In the genomic region with DNA sequence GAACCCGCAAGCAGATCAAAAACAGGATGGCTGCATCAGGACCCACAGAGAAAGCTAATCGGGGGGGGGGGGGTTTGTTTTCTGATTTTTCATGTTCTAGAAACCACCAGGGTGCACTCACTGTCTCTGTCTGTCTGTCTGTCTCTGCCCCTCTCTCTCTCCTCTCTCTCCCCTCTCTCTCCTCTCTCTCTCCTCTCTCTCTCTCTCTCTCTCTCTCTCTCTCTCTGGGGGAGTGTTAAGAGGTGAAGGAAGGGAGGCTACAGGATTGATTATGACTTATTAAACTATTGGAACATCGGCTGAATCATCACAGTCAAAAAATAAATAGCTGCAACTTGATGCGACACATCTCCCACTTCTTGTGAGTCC, we compare ENCODE assay signal across 9 mouse cellular contexts. TPM values are rescaled to one million over a fixed set of nuclear protein-coding genes. Genes with fewer than 3 reads are reported as not detected.
DNase-seq lines count a peak whose midpoint lies in the region; ATAC-seq and TF ChIP-seq lines count a peak whose summit lies in the region.
"Had no signal": no experiment of that assay in that cellular context is flagged by ENCODE, and none has a peak within 500 bp of the region (broad histone marks: within the 10 kb centered on the region; RNA-seq: fewer than 3 reads in every experiment).

No protein-coding gene starts in this region.

- H3K9ac ChIP-seq in heart, embryonic 15.5 days = no peak overlapping the region
- no peak overlapping the region for H3K9ac ChIP-seq in heart, adult 2 months (ENCODE audit: low read depth, low read length)
- H3K9ac ChIP-seq in hindbrain, embryonic 14.5 days = peak overlapping the region; percentile 69; the same call in 1 of the 2 replicates
- peak overlapping the region; percentile 58; the same call in 1 of the 2 replicates for H3K9ac ChIP-seq in midbrain, embryonic 12.5 days (replicated peaks)

- H3K36me3 ChIP-seq in heart, embryonic 15.5 days = no peaks in the 10 kb centered on the region
- H3K36me3 ChIP-seq in heart, adult 2 months (ENCODE audit: control insufficient read depth, insufficient read depth, low read length) = no peaks in the 10 kb centered on the region
- no peaks in the 10 kb centered on the region for H3K36me3 ChIP-seq in hindbrain, embryonic 14.5 days (replicated peaks; ENCODE audit: control insufficient read depth, insufficient read depth)
- H3K36me3 ChIP-seq in midbrain, embryonic 12.5 days = no peaks in the 10 kb centered on the region

- peak overlapping the region; percentile 96 for H3K4me2 ChIP-seq in heart, embryonic 15.5 days
- peak overlapping the region; percentile 77 for H3K4me2 ChIP-seq in hindbrain, embryonic 14.5 days (replicated peaks)
- peak overlapping the region; percentile 89 for H3K4me2 ChIP-seq in midbrain, embryonic 12.5 days (replicated peaks)

- H3K27me3 ChIP-seq in heart, embryonic 15.5 days = peaks cover 47% of the 10 kb centered on the region
- H3K27me3 ChIP-seq in heart, adult 2 months (ENCODE audit: control insufficient read depth, insufficient read depth, low read length) = peaks cover 6% of the 10 kb centered on the region; the same call in 1 of the 2 replicates
- peaks cover 4% of the 10 kb centered on the region; the same call in 1 of the 2 replicates for H3K27me3 ChIP-seq in hindbrain, embryonic 14.5 days (ENCODE audit: control insufficient read depth, insufficient read depth, low read length)
- peaks cover 60% of the 10 kb centered on the region for H3K27me3 ChIP-seq in midbrain, embryonic 12.5 days
- H3K27me3 ChIP-seq: CH12.LX had no signal

- DNase-seq in heart, adult 2 months = no peak
- DNase-seq in hindbrain, embryonic 14.5 days (ENCODE audit: low spot score) = no peak
- no peak for DNase-seq in adrenal gland, adult 18-20 months (ENCODE audit: low spot score in 2 of 2)
- no peak for DNase-seq in cerebellum, adult 8-10 months
- no peak for DNase-seq in gastrocnemius, postnatal 4 days (ENCODE audit: low spot score in 2 of 2)

- H3K27ac ChIP-seq in heart, embryonic 15.5 days = no peak overlapping the region
- no peak overlapping the region for H3K27ac ChIP-seq in heart, adult 2 months
- H3K27ac ChIP-seq in bone marrow macrophage, adult 2 months (ENCODE audit: insufficient read depth, low read depth, low read length) = no peak overlapping the region
- no peak overlapping the region for H3K27ac ChIP-seq in hindbrain, embryonic 14.5 days
- H3K27ac ChIP-seq in midbrain, embryonic 12.5 days (replicated peaks) = no peak overlapping the region

- H3K9me3 ChIP-seq in heart, embryonic 15.5 days (replicated peaks) = no peaks in the 10 kb centered on the region
- H3K9me3 ChIP-seq in hindbrain, embryonic 14.5 days (ENCODE audit: control insufficient read depth, low read length) = no peaks in the 10 kb centered on the region
- H3K9me3 ChIP-seq in midbrain, embryonic 12.5 days = no peaks in the 10 kb centered on the region

- no peak for TF ChIP-seq EP300 in heart, adult 2 months (IDR thresholded peaks at IDR 0.05; ENCODE audit: insufficient read depth, low read depth, low read length)

- H3K4me3 ChIP-seq in heart, embryonic 15.5 days = peak overlapping the region; percentile 53
- no peak overlapping the region for H3K4me3 ChIP-seq in heart, adult 2 months
- H3K4me3 ChIP-seq in bone marrow macrophage, adult 2 months (ENCODE audit: insufficient read depth, low read length) = peak overlapping the region; percentile 49; the same call in 1 of the 2 replicates
- H3K4me3 ChIP-seq in hindbrain, embryonic 14.5 days (replicated peaks; ENCODE audit: low read length) = peak overlapping the region; percentile 52
- H3K4me3 ChIP-seq in midbrain, embryonic 12.5 days = peak overlapping the region; percentile 54

- H3K79me2 ChIP-seq in heart, adult 2 months (replicated peaks; ENCODE audit: control insufficient read depth, insufficient read depth, low read length) = no peaks in the 10 kb centered on the region

- no peak for TF ChIP-seq POLR2A in heart, adult 2 months (IDR thresholded peaks at IDR 0.05; ENCODE audit: insufficient read depth, low read depth, low read length)
- no peak for TF ChIP-seq POLR2A in bone marrow macrophage, adult 2 months (IDR thresholded peaks at IDR 0.05; ENCODE audit: borderline replicate concordance, low read depth, low read length)

- H3K4me1 ChIP-seq in heart, embryonic 15.5 days (replicated peaks) = peaks cover 19% of the 10 kb centered on the region
- peaks cover 2% of the 10 kb centered on the region; the same call in 1 of the 2 replicates for H3K4me1 ChIP-seq in heart, adult 2 months (ENCODE audit: control insufficient read depth, insufficient read depth, low read length)
- H3K4me1 ChIP-seq in bone marrow macrophage, adult 2 months (ENCODE audit: control insufficient read depth, insufficient read depth, low read length) = no peaks in the 10 kb centered on the region
- peaks cover 25% of the 10 kb centered on the region; the same call in 1 of the 2 replicates for H3K4me1 ChIP-seq in hindbrain, embryonic 14.5 days (replicated peaks; ENCODE audit: control insufficient read depth, insufficient read depth, low read length)
- H3K4me1 ChIP-seq in midbrain, embryonic 12.5 days = peaks cover 21% of the 10 kb centered on the region

- ATAC-seq in heart, embryonic 15.5 days (replicated peaks; ENCODE audit: insufficient number of reproducible peaks, insufficient read depth, low FRiP score, low read depth) = no peak
- ATAC-seq in hindbrain, embryonic 14.5 days (ENCODE audit: low FRiP score) = no peak
- ATAC-seq in midbrain, embryonic 12.5 days (ENCODE audit: low FRiP score, low read depth) = no peak

- intact Hi-C loops in heart, adult 2 months (cut with DNase I) = loop anchor here (5.0 kb wide), 1 partner anchor 321 kb away; no protein-coding TSS in a partner anchor

- WGBS in heart, embryonic 15.5 days = 20% methylated on average over 4 of the region's 4 CpGs
- WGBS in heart, adult 2 months = 25% methylated on average over 4 of the region's 4 CpGs
- 25% methylated on average over 4 of the region's 4 CpGs for WGBS in hindbrain, embryonic 14.5 days
- WGBS in midbrain, embryonic 12.5 days = 31% methylated on average over 4 of the region's 4 CpGs

- TF ChIP-seq CTCF in heart, adult 2 months (IDR thresholded peaks at IDR 0.05) = no peak
- no peak for TF ChIP-seq CTCF in bone marrow macrophage, adult 2 months (IDR thresholded peaks at IDR 0.05; ENCODE audit: low read depth, low read length)

RNA-seq across cellular contexts. Expression of gene Sstr2, which starts 0.9 kb away (rescaled TPM):
- polyA plus RNA-seq in heart, embryonic 15.5 days (2015; fragmentation: Nextera tagmentation; extraction: Ambion mirVana) = 0.24 and 2.2 TPM in 2 replicates
- total RNA-seq in heart, adult 2 months (2021) = not detected
- not detected in 2 replicates for polyA plus RNA-seq in heart, adult 2 months (2012; rRNA removed)
- not detected in 2 replicates for polyA plus RNA-seq in bone marrow macrophage, adult 2 months (2012; ENCODE audit: insufficient read depth, insufficient read length, missing spikeins)
- 19.4 and 23.9 TPM in 2 replicates for polyA plus RNA-seq in hindbrain, embryonic 14.5 days (2014; fragmentation: Nextera tagmentation; extraction: Ambion mirVana)
- 11.8 and 13.0 TPM in 2 replicates for polyA plus RNA-seq in midbrain, embryonic 12.5 days (2016; fragmentation: Nextera tagmentation; extraction: Ambion mirVana)
- total RNA-seq in adrenal gland, adult 18-20 months (2021) = 1 to 10 TPM; 2.4 to 7.0 TPM
- under 1 TPM in 1 of 2 experiments, not detected in 1; 0.13 TPM for total RNA-seq in gastrocnemius, postnatal 4 days (2021)
- total RNA-seq: CH12.LX had no signal

RNA-seq across cellular contexts. Expression of gene Cog1, which starts 30.7 kb away (rescaled TPM):
- polyA plus RNA-seq in heart, embryonic 15.5 days (2015; fragmentation: Nextera tagmentation; extraction: Ambion mirVana) = 15.5 and 19.2 TPM in 2 replicates
- total RNA-seq in heart, adult 2 months (2021) = 10 to 100 TPM; 16.9 to 18.6 TPM
- 25.2 and 32.7 TPM in 2 replicates for polyA plus RNA-seq in heart, adult 2 months (2012; rRNA removed)
- 40.6 and 49.9 TPM in 2 replicates for polyA plus RNA-seq in bone marrow macrophage, adult 2 months (2012; ENCODE audit: insufficient read depth, insufficient read length, missing spikeins)
- 38.0 and 41.9 TPM in 2 replicates for polyA plus RNA-seq in hindbrain, embryonic 14.5 days (2014; fragmentation: Nextera tagmentation; extraction: Ambion mirVana)
- polyA plus RNA-seq in midbrain, embryonic 12.5 days (2016; fragmentation: Nextera tagmentation; extraction: Ambion mirVana) = 36.8 and 39.6 TPM in 2 replicates
- 10 to 100 TPM; 36.5 to 44.0 TPM for total RNA-seq in adrenal gland, adult 18-20 months (2021)
- total RNA-seq in gastrocnemius, postnatal 4 days (2021) = 10 to 100 TPM; 23.0 to 26.6 TPM

RNA-seq across cellular contexts. Expression of gene Slc39a11, which starts 31.6 kb away (rescaled TPM):
- 13.4 and 17.9 TPM in 2 replicates for polyA plus RNA-seq in heart, embryonic 15.5 days (2015; fragmentation: Nextera tagmentation; extraction: Ambion mirVana)
- total RNA-seq in heart, adult 2 months (2021) = 1 to 10 TPM; 2.6 to 2.7 TPM
- polyA plus RNA-seq in heart, adult 2 months (2012; rRNA removed) = 3.7 and 5.6 TPM in 2 replicates
- 17.7 and 24.3 TPM in 2 replicates for polyA plus RNA-seq in bone marrow macrophage, adult 2 months (2012; ENCODE audit: insufficient read depth, insufficient read length, missing spikeins)
- polyA plus RNA-seq in hindbrain, embryonic 14.5 days (2014; fragmentation: Nextera tagmentation; extraction: Ambion mirVana) = 25.5 and 30.2 TPM in 2 replicates
- polyA plus RNA-seq in midbrain, embryonic 12.5 days (2016; fragmentation: Nextera tagmentation; extraction: Ambion mirVana) = 23.0 and 26.1 TPM in 2 replicates
- total RNA-seq in adrenal gland, adult 18-20 months (2021) = 10 to 100 TPM; 23.1 to 29.1 TPM
- total RNA-seq in gastrocnemius, postnatal 4 days (2021) = 1 to 10 TPM; 8.2 to 8.9 TPM

Comparison
In these comparisons a context has a peak if more than half of its experiments do, and no peak if none do; other contexts are left out.
1. H3K9ac ChIP-seq: peak in hindbrain, embryonic 14.5 days (single experiment) and midbrain, embryonic 12.5 days (single experiment); none in heart, embryonic 15.5 days (single experiment) and heart, adult 2 months (single experiment).
2. Peak in every context shown above with its lines, with median percentiles within 50 percentile points of each other: H3K4me2 ChIP-seq.